Mouse (Mus musculus) erythroid progenitor cell, adult 5-6 weeks (primary cell): ENCODE measurements around the gene Pard3. TPM values are rescaled to one million over a fixed set of nuclear protein-coding genes. Genes with fewer than 3 reads are reported as not detected.

Experiments
- ATAC-seq: replicated peaks from 2 replicates; pipeline ENCODE4 v1.8.0; 2016; ENCODE audit warnings: moderate number of reproducible peaks, mild to moderate bottlenecking, moderate TSS enrichment, inconsistent platforms; ENCODE audit not compliant: poor library complexity, low FRiP score, severe bottlenecking
- total RNA-seq, 2 experiments: library from RNA; stranded (forward) in 1 of 2; stranded (reverse) in 1 of 2; fragments of 150-400 nt in 1 of 2; fragments of 186-747, 209-891 nt in 1 of 2; gene quantifications; 2 replicates each; pipeline versions ENCODE4 v1.2.3 to v1.2.4; 2015 to 2017; ENCODE audit warnings: low replicate concordance in 2 of 2

Pard3 gene
- total RNA-seq, 2 experiments from 2014 or later = 0.15 TPM; not detected in 1

GRCm38 (mm10) chr8:127081297-127081696 lies 17.6 kb downstream of the Pard3 start:
- ATAC-seq = no peak

- no peak for ATAC-seq
These were observed 18.8 kb downstream of the Pard3 start for GRCm38 (mm10) chr8:127082486-127082885.

- ATAC-seq = no peak
These were observed 20.9 kb downstream of the Pard3 start for GRCm38 (mm10) chr8:127084565-127084964.

GRCm38 (mm10) chr8:127087434-127087833 lies 23.7 kb downstream of the Pard3 start:
- no peak for ATAC-seq

- ATAC-seq = no peak
These were observed 24.7 kb downstream of the Pard3 start for GRCm38 (mm10) chr8:127088372-127088771.

- no peak for ATAC-seq
These were observed 25.3 kb downstream of the Pard3 start for GRCm38 (mm10) chr8:127089021-127089420.

GRCm38 (mm10) chr8:127090435-127090834 lies 26.7 kb downstream of the Pard3 start:
- ATAC-seq = no peak

- ATAC-seq = no peak
These were observed 28.2 kb downstream of the Pard3 start for GRCm38 (mm10) chr8:127091936-127092335.

- no peak for ATAC-seq
These were observed 28.9 kb downstream of the Pard3 start for GRCm38 (mm10) chr8:127092383-127093112.

- no peak for ATAC-seq
These were observed 29.4 kb downstream of the Pard3 start for GRCm38 (mm10) chr8:127093113-127093426.

- no peak for ATAC-seq
These were observed 32.1 kb downstream of the Pard3 start for GRCm38 (mm10) chr8:127095763-127096162.

- no peak for ATAC-seq
These were observed 35.9 kb downstream of the Pard3 start for GRCm38 (mm10) chr8:127099439-127100090.

- no peak for ATAC-seq
These were observed 39.6 kb downstream of the Pard3 start for GRCm38 (mm10) chr8:127103256-127103655.

GRCm38 (mm10) chr8:127104616-127105015 lies 40.9 kb downstream of the Pard3 start:
- ATAC-seq = no peak

GRCm38 (mm10) chr8:127107928-127108327 lies 44.2 kb downstream of the Pard3 start:
- no peak for ATAC-seq

GRCm38 (mm10) chr8:127113209-127113608 lies 49.5 kb downstream of the Pard3 start:
- no peak for ATAC-seq

- ATAC-seq = no peak
These were observed 52.1 kb downstream of the Pard3 start for GRCm38 (mm10) chr8:127115837-127116236.

- no peak for ATAC-seq
These were observed 54.7 kb downstream of the Pard3 start for GRCm38 (mm10) chr8:127118373-127118861.

GRCm38 (mm10) chr8:127123391-127123790 lies 59.7 kb downstream of the Pard3 start:
- no peak for ATAC-seq

GRCm38 (mm10) chr8:127124795-127125194 lies 61.1 kb downstream of the Pard3 start:
- no peak for ATAC-seq
